Mouse (Mus musculus): ENCODE data around the gene Afdn. TPM values are rescaled to one million over a fixed set of nuclear protein-coding genes. Genes with fewer than 3 reads are reported as not detected.

The Afdn gene
- polyA plus RNA-seq, 1 experiment from 2014 or later = 141 TPM

- H3K9me3 ChIP-seq (ENCODE audit: control insufficient read depth, low read length) = no peaks in the 10 kb centered on the region
- peaks cover 4% of the 10 kb centered on the region; the same call in 1 of the 2 replicates for H3K36me3 ChIP-seq (ENCODE audit: control insufficient read depth, insufficient read depth, low read length)
- no peaks in the 10 kb centered on the region for H3K27me3 ChIP-seq (ENCODE audit: control insufficient read depth, insufficient read depth, low read length)
- H3K27ac ChIP-seq (ENCODE audit: low read depth, low read length) = no peak overlapping the region
- 88% methylated on average over 5 of the region's 5 CpGs for WGBS
- no peaks in the 10 kb centered on the region for H3K4me1 ChIP-seq (replicated peaks; ENCODE audit: control insufficient read depth, insufficient read depth, low read length)
- DNase-seq (ENCODE audit: low spot score) (no peak), ATAC-seq (replicated peaks; ENCODE audit: low FRiP score) (no peak)
- no peak overlapping the region for H3K4me2 ChIP-seq (ENCODE audit: low read depth, low read length, severe bottlenecking)
- H3K9ac ChIP-seq (ENCODE audit: low read length) = no peak overlapping the region
- no peak overlapping the region for H3K4me3 ChIP-seq (ENCODE audit: low read depth, low read length)
These were observed 123.2 kb downstream of the Afdn start for GRCm38 (mm10) chr17:13883540-13883939.

GRCm38 (mm10) chr17:13889818-13890434 is 129.6 kb downstream of the Afdn start:
- H3K36me3 ChIP-seq (ENCODE audit: control insufficient read depth, insufficient read depth, low read length) = peaks cover 4% of the 10 kb centered on the region; the same call in 1 of the 2 replicates

GRCm38 (mm10) chr17:13890932-13891331 is 130.6 kb downstream of the Afdn start:
- no peaks in the 10 kb centered on the region for H3K27me3 ChIP-seq (ENCODE audit: control insufficient read depth, insufficient read depth, low read length)
- no peak overlapping the region for H3K4me3 ChIP-seq (ENCODE audit: low read depth, low read length)
- ATAC-seq (replicated peaks; ENCODE audit: low FRiP score) (no peak), DNase-seq (ENCODE audit: low spot score) (no peak)
- H3K9me3 ChIP-seq (ENCODE audit: control insufficient read depth, low read length) = no peaks in the 10 kb centered on the region
- no peak overlapping the region for H3K9ac ChIP-seq (ENCODE audit: low read length)
- no peak overlapping the region for H3K4me2 ChIP-seq (ENCODE audit: low read depth, low read length, severe bottlenecking)
- WGBS = 80% methylated on average over 1 of the region's 1 CpGs
- no peak overlapping the region for H3K27ac ChIP-seq (ENCODE audit: low read depth, low read length)
- peaks cover 2% of the 10 kb centered on the region; the same call in 1 of the 2 replicates for H3K36me3 ChIP-seq (ENCODE audit: control insufficient read depth, insufficient read depth, low read length)
- H3K4me1 ChIP-seq (replicated peaks; ENCODE audit: control insufficient read depth, insufficient read depth, low read length) = no peaks in the 10 kb centered on the region

More at GRCm38 (mm10) chr17:13889818-13890434, 129.6 kb downstream of the Afdn start:
- H3K9ac ChIP-seq (ENCODE audit: low read length) = no peak overlapping the region
- H3K4me3 ChIP-seq (ENCODE audit: low read depth, low read length) = no peak overlapping the region
- 90% methylated on average over 7 of the region's 7 CpGs for WGBS
- ATAC-seq (replicated peaks; ENCODE audit: low FRiP score) (no peak), DNase-seq (ENCODE audit: low spot score) (no peak)
- H3K27me3 ChIP-seq (ENCODE audit: control insufficient read depth, insufficient read depth, low read length) = no peaks in the 10 kb centered on the region
- no peaks in the 10 kb centered on the region for H3K9me3 ChIP-seq (ENCODE audit: control insufficient read depth, low read length)
- H3K4me1 ChIP-seq (replicated peaks; ENCODE audit: control insufficient read depth, insufficient read depth, low read length) = no peaks in the 10 kb centered on the region
- H3K27ac ChIP-seq (ENCODE audit: low read depth, low read length) = no peak overlapping the region
- H3K4me2 ChIP-seq (ENCODE audit: low read depth, low read length, severe bottlenecking) = no peak overlapping the region

GRCm38 (mm10) chr17:13898838-13899237 is 138.5 kb downstream of the Afdn start:
- Histone ChIP-seq H3K4me3 (ENCODE audit: low read depth, low read length) (no peak overlapping the region), H3K27me3 (ENCODE audit: control insufficient read depth, insufficient read depth, low read length) (no peaks in the 10 kb centered on the region), H3K9me3 (ENCODE audit: control insufficient read depth, low read length) (no peaks in the 10 kb centered on the region), H3K36me3 (ENCODE audit: control insufficient read depth, insufficient read depth, low read length) (peaks cover 5% of the 10 kb centered on the region; the same call in 1 of the 2 replicates), H3K4me1 (replicated peaks; ENCODE audit: control insufficient read depth, insufficient read depth, low read length) (no peaks in the 10 kb centered on the region), H3K27ac (ENCODE audit: low read depth, low read length) (no peak overlapping the region), H3K4me2 (ENCODE audit: low read depth, low read length, severe bottlenecking) (no peak overlapping the region), H3K9ac (ENCODE audit: low read length) (no peak overlapping the region)
- DNase-seq (ENCODE audit: low spot score) (no peak), ATAC-seq (replicated peaks; ENCODE audit: low FRiP score) (no peak)
- 89% methylated on average over 17 of the region's 17 CpGs for WGBS

- no peaks in the 10 kb centered on the region for H3K9me3 ChIP-seq (ENCODE audit: control insufficient read depth, low read length)
- H3K27ac ChIP-seq (ENCODE audit: low read depth, low read length) = no peak overlapping the region
- H3K4me1 ChIP-seq (replicated peaks; ENCODE audit: control insufficient read depth, insufficient read depth, low read length) = no peaks in the 10 kb centered on the region
- peaks cover 5% of the 10 kb centered on the region; the same call in 1 of the 2 replicates for H3K36me3 ChIP-seq (ENCODE audit: control insufficient read depth, insufficient read depth, low read length)
- no peak overlapping the region for H3K4me3 ChIP-seq (ENCODE audit: low read depth, low read length)
- no peak overlapping the region for H3K9ac ChIP-seq (ENCODE audit: low read length)
- H3K27me3 ChIP-seq (ENCODE audit: control insufficient read depth, insufficient read depth, low read length) = no peaks in the 10 kb centered on the region
- DNase-seq (ENCODE audit: low spot score) = no peak
- no peak overlapping the region for H3K4me2 ChIP-seq (ENCODE audit: low read depth, low read length, severe bottlenecking)
- ATAC-seq (replicated peaks; ENCODE audit: low FRiP score) = no peak
- 94% methylated on average over 7 of the region's 7 CpGs for WGBS
These were observed 138.9 kb downstream of the Afdn start for GRCm38 (mm10) chr17:13899241-13899640.

- Histone ChIP-seq H3K9ac (ENCODE audit: low read length) (no peak overlapping the region), H3K36me3 (ENCODE audit: control insufficient read depth, insufficient read depth, low read length) (peaks cover 5% of the 10 kb centered on the region; the same call in 1 of the 2 replicates), H3K4me3 (ENCODE audit: low read depth, low read length) (no peak overlapping the region), H3K4me2 (ENCODE audit: low read depth, low read length, severe bottlenecking) (no peak overlapping the region), H3K27ac (ENCODE audit: low read depth, low read length) (no peak overlapping the region), H3K9me3 (ENCODE audit: control insufficient read depth, low read length) (no peaks in the 10 kb centered on the region), H3K4me1 (replicated peaks; ENCODE audit: control insufficient read depth, insufficient read depth, low read length) (no peaks in the 10 kb centered on the region), H3K27me3 (ENCODE audit: control insufficient read depth, insufficient read depth, low read length) (no peaks in the 10 kb centered on the region)
- 94% methylated on average over 8 of the region's 8 CpGs for WGBS
- DNase-seq (ENCODE audit: low spot score) (no peak), ATAC-seq (replicated peaks; ENCODE audit: low FRiP score) (no peak)
These were observed 143.5 kb downstream of the Afdn start for GRCm38 (mm10) chr17:13903793-13904192.

- 96% methylated on average over 5 of the region's 5 CpGs for WGBS
These were observed 146.7 kb downstream of the Afdn start for GRCm38 (mm10) chr17:13907082-13907481.

GRCm38 (mm10) chr17:13907681-13908080 is 147.3 kb downstream of the Afdn start:
- 100% methylated on average over 1 of the region's 1 CpGs for WGBS
- Histone ChIP-seq H3K4me1 (replicated peaks; ENCODE audit: control insufficient read depth, insufficient read depth, low read length) (no peaks in the 10 kb centered on the region), H3K36me3 (ENCODE audit: control insufficient read depth, insufficient read depth, low read length) (no peaks in the 10 kb centered on the region; the same call in 1 of the 2 replicates), H3K4me3 (ENCODE audit: low read depth, low read length) (no peak overlapping the region), H3K9ac (ENCODE audit: low read length) (no peak overlapping the region), H3K4me2 (ENCODE audit: low read depth, low read length, severe bottlenecking) (no peak overlapping the region), H3K27ac (ENCODE audit: low read depth, low read length) (no peak overlapping the region), H3K27me3 (ENCODE audit: control insufficient read depth, insufficient read depth, low read length) (no peaks in the 10 kb centered on the region), H3K9me3 (ENCODE audit: control insufficient read depth, low read length) (no peaks in the 10 kb centered on the region)
- DNase-seq (ENCODE audit: low spot score) (no peak), ATAC-seq (replicated peaks; ENCODE audit: low FRiP score) (no peak)

More at GRCm38 (mm10) chr17:13907082-13907481, 146.7 kb downstream of the Afdn start:
- no peak overlapping the region for H3K4me3 ChIP-seq (ENCODE audit: low read depth, low read length)
- no peak overlapping the region for H3K27ac ChIP-seq (ENCODE audit: low read depth, low read length)
- ATAC-seq (replicated peaks; ENCODE audit: low FRiP score) (no peak), DNase-seq (ENCODE audit: low spot score) (no peak)
- H3K27me3 ChIP-seq (ENCODE audit: control insufficient read depth, insufficient read depth, low read length) = no peaks in the 10 kb centered on the region
- no peaks in the 10 kb centered on the region; the same call in 1 of the 2 replicates for H3K36me3 ChIP-seq (ENCODE audit: control insufficient read depth, insufficient read depth, low read length)
- no peaks in the 10 kb centered on the region for H3K9me3 ChIP-seq (ENCODE audit: control insufficient read depth, low read length)
- H3K4me2 ChIP-seq (ENCODE audit: low read depth, low read length, severe bottlenecking) = no peak overlapping the region
- no peak overlapping the region for H3K9ac ChIP-seq (ENCODE audit: low read length)
- no peaks in the 10 kb centered on the region for H3K4me1 ChIP-seq (replicated peaks; ENCODE audit: control insufficient read depth, insufficient read depth, low read length)

- Histone ChIP-seq H3K27me3 (ENCODE audit: control insufficient read depth, insufficient read depth, low read length) (no peaks in the 10 kb centered on the region), H3K36me3 (ENCODE audit: control insufficient read depth, insufficient read depth, low read length) (no peaks in the 10 kb centered on the region), H3K4me3 (ENCODE audit: low read depth, low read length) (no peak overlapping the region), H3K27ac (ENCODE audit: low read depth, low read length) (no peak overlapping the region), H3K9ac (ENCODE audit: low read length) (no peak overlapping the region), H3K4me2 (ENCODE audit: low read depth, low read length, severe bottlenecking) (no peak overlapping the region), H3K4me1 (replicated peaks; ENCODE audit: control insufficient read depth, insufficient read depth, low read length) (no peaks in the 10 kb centered on the region), H3K9me3 (ENCODE audit: control insufficient read depth, low read length) (no peaks in the 10 kb centered on the region)
- DNase-seq (ENCODE audit: low spot score) (no peak), ATAC-seq (replicated peaks; ENCODE audit: low FRiP score) (no peak)
- WGBS = 85% methylated on average over 4 of the region's 4 CpGs
These were observed 153.6 kb downstream of the Afdn start for GRCm38 (mm10) chr17:13913951-13914350.
